Mouse (Mus musculus) MEL (cell line): Measurements from ENCODE around the gene Pef1. TPM values are rescaled to one million over a fixed set of nuclear protein-coding genes. Genes with fewer than 3 reads are reported as not detected.

ENCODE experiments used
- DNase-seq: peaks from one replicate; pipeline ENCODE4 v3.0.0; 2011; ENCODE audit warnings: low read depth, low spot score
- H3K27ac ChIP-seq: 2 replicates; pipeline ENCODE4 v1.5.1; 2012; ENCODE audit warnings: low read depth, mild to moderate bottlenecking, control low read depth, low read length, moderate library complexity; ENCODE audit not compliant: control insufficient read depth
- H3K27me3 ChIP-seq, 2 experiments: fragments of 150-350 bp in 1 of 2; sonication (generic) in 1 of 2; 2 replicates each; pipeline ENCODE4 v1.6.1; 2012; ENCODE audit warnings: low read length in 2 of 2, mild to moderate bottlenecking in 2 of 2, improper control_type of control experiment in 1 of 2, moderate library complexity in 1 of 2; ENCODE audit not compliant: insufficient read depth in 2 of 2, control insufficient read depth in 1 of 2
- H3K36me3 ChIP-seq, 2 experiments: 2 replicates each; pipeline ENCODE4 v1.6.1; 2012 to 2014; ENCODE audit warnings: low read length in 2 of 2, improper control_type of control experiment in 1 of 2, inconsistent platforms in 1 of 2, mild to moderate bottlenecking in 1 of 2; ENCODE audit not compliant: insufficient read depth in 2 of 2, control insufficient read depth in 1 of 2
- H3K4me1 ChIP-seq, 2 experiments: fragments of 150-350 bp in 1 of 2; sonication (generic) in 1 of 2; 2 replicates each; pipeline ENCODE4 v1.6.1; 2012; ENCODE audit warnings: low read length in 2 of 2, improper control_type of control experiment in 1 of 2, mild to moderate bottlenecking in 1 of 2; ENCODE audit not compliant: insufficient read depth in 2 of 2, control insufficient read depth in 1 of 2
- H3K4me3 ChIP-seq, 2 experiments: fragments of 150-350 bp in 1 of 2; sonication (generic) in 1 of 2; 2 replicates each; pipeline ENCODE4 v1.5.1; 2012; ENCODE audit warnings: low read depth in 2 of 2, low read length in 2 of 2, mild to moderate bottlenecking in 2 of 2, moderate library complexity in 2 of 2, control low read depth in 1 of 2, improper control_type of control experiment in 1 of 2; ENCODE audit not compliant: control insufficient read depth in 1 of 2, insufficient read depth in 1 of 2
- H3K79me2 ChIP-seq: 2 replicates; pipeline ENCODE4 v1.6.1; 2012; ENCODE audit warnings: mild to moderate bottlenecking, low read length, moderate library complexity; ENCODE audit not compliant: control insufficient read depth, poor library complexity, insufficient read depth
- H3K9ac ChIP-seq: 2 replicates; pipeline ENCODE4 v1.6.1; 2012; ENCODE audit warnings: low read depth, mild to moderate bottlenecking, control low read depth, low read length, moderate library complexity; ENCODE audit not compliant: control insufficient read depth, poor library complexity, severe bottlenecking
- H3K9me3 ChIP-seq: fragments of 150-350 bp; sonication (generic); replicated peaks from 2 replicates; pipeline ENCODE4 v1.6.1; 2012; ENCODE audit warnings: mild to moderate bottlenecking, low read length, improper control_type of control experiment, moderate library complexity; ENCODE audit not compliant: insufficient read depth
- CHD1 ChIP-seq: IDR thresholded peaks from 2 replicates; pipeline ENCODE4 v1.6.1; 2012; ENCODE audit warnings: low read depth, mild to moderate bottlenecking, inconsistent platforms, low read length, improper control_type of control experiment
- CHD2 ChIP-seq: IDR thresholded peaks from 2 replicates; pipeline ENCODE4 v1.6.1; 2011; ENCODE audit warnings: low read length, improper control_type of control experiment
- CTCF ChIP-seq, 3 experiments: IDR thresholded peaks in 2 of 3; conservative IDR thresholded peaks in 1 of 3; 2 replicates each; pipeline ENCODE4 v1.5.1; 2011 to 2012; ENCODE audit warnings: low read length in 3 of 3, low read depth in 2 of 3, mild to moderate bottlenecking in 2 of 3, improper control_type of control experiment in 1 of 3, inconsistent platforms in 1 of 3, mixed read lengths in 1 of 3, moderate library complexity in 1 of 3; ENCODE audit not compliant: control insufficient read depth in 1 of 3, insufficient read depth in 1 of 3, poor library complexity in 1 of 3, severe bottlenecking in 1 of 3
- ELF1 ChIP-seq: IDR thresholded peaks from 2 replicates; pipeline ENCODE4 v1.6.1; 2014; ENCODE audit warnings: low read depth, mild to moderate bottlenecking, inconsistent platforms, low read length, improper control_type of control experiment, moderate library complexity
- JUND ChIP-seq: IDR thresholded peaks from 2 replicates; pipeline ENCODE4 v1.6.1; 2011; ENCODE audit warnings: low read depth, mild to moderate bottlenecking, improper control_type of control experiment, low read length
- KAT2A ChIP-seq: conservative IDR thresholded peaks from 2 replicates; pipeline ENCODE4 v1.6.1; 2012; ENCODE audit warnings: low read depth, low read length, improper control_type of control experiment, inconsistent platforms
- MAX ChIP-seq: IDR thresholded peaks from 2 replicates; pipeline ENCODE4 v1.6.1; 2011; ENCODE audit warnings: low read length, improper control_type of control experiment
- MAZ ChIP-seq: IDR thresholded peaks from 2 replicates; pipeline ENCODE4 v1.6.1; 2012; ENCODE audit warnings: low read depth, mild to moderate bottlenecking, inconsistent platforms, low read length, improper control_type of control experiment
- MEF2A ChIP-seq: IDR thresholded peaks from 2 replicates; pipeline ENCODE4 v1.6.1; 2014; ENCODE audit warnings: low read depth, mild to moderate bottlenecking, inconsistent platforms, low read length, improper control_type of control experiment; ENCODE audit not compliant: poor library complexity, insufficient replicate concordance, severe bottlenecking; ENCODE audit errors: extremely low read depth
- MXI1 ChIP-seq: IDR thresholded peaks from 2 replicates; pipeline ENCODE4 v1.6.1; 2011; ENCODE audit warnings: mild to moderate bottlenecking, low read depth, low read length, improper control_type of control experiment
- MYB ChIP-seq: IDR thresholded peaks from 2 replicates; pipeline ENCODE4 v1.6.1; 2011; ENCODE audit warnings: mild to moderate bottlenecking, low read depth, low read length, improper control_type of control experiment
- MYC ChIP-seq: IDR thresholded peaks from 2 replicates; pipeline ENCODE4 v1.6.1; 2011; ENCODE audit warnings: low read depth, mild to moderate bottlenecking, low read length, improper control_type of control experiment, moderate library complexity
- NELFE ChIP-seq: IDR thresholded peaks from 2 replicates; pipeline ENCODE4 v1.6.1; 2011; ENCODE audit warnings: low read depth, low read length, improper control_type of control experiment
- POLR2A ChIP-seq, 2 experiments: IDR thresholded peaks; 2 replicates each; pipeline ENCODE4 v1.6.1; 2011 to 2012; ENCODE audit warnings: low read length in 2 of 2, mild to moderate bottlenecking in 2 of 2, control low read depth in 1 of 2, improper control_type of control experiment in 1 of 2, low read depth in 1 of 2, moderate library complexity in 1 of 2; ENCODE audit not compliant: control insufficient read depth in 1 of 2, insufficient read depth in 1 of 2, poor library complexity in 1 of 2
- POLR2AphosphoS2 ChIP-seq: IDR thresholded peaks from 2 replicates; pipeline ENCODE4 v1.6.1; 2011; ENCODE audit warnings: low read length, improper control_type of control experiment
- RAD21 ChIP-seq: IDR thresholded peaks from 2 replicates; pipeline ENCODE4 v1.6.1; 2011; ENCODE audit warnings: mild to moderate bottlenecking, low read depth, low read length, improper control_type of control experiment
- RCOR1 ChIP-seq: IDR thresholded peaks from 2 replicates; pipeline ENCODE4 v1.6.1; 2012; ENCODE audit warnings: low read depth, mild to moderate bottlenecking, inconsistent platforms, low read length, improper control_type of control experiment
- TAL1 ChIP-seq: IDR thresholded peaks from 2 replicates; pipeline ENCODE4 v1.6.1; 2012; ENCODE audit warnings: mild to moderate bottlenecking, inconsistent platforms, low read length, moderate library complexity, mixed read lengths
- TBP ChIP-seq: IDR thresholded peaks from 2 replicates; pipeline ENCODE4 v1.8.0; 2011; ENCODE audit warnings: low read depth, low read length, improper control_type of control experiment
- ZC3H11A ChIP-seq: IDR thresholded peaks from 2 replicates; pipeline ENCODE4 v1.6.1; 2012; ENCODE audit warnings: low read depth, mild to moderate bottlenecking, inconsistent platforms, low read length, improper control_type of control experiment
- ZKSCAN1 ChIP-seq: IDR thresholded peaks from 2 replicates; pipeline ENCODE4 v1.6.1; 2012; ENCODE audit warnings: low read depth, mild to moderate bottlenecking, inconsistent platforms, low read length, improper control_type of control experiment, moderate library complexity
- ZNF384 ChIP-seq: IDR thresholded peaks from 2 replicates; pipeline ENCODE4 v1.6.1; 2012; ENCODE audit warnings: low read depth, mild to moderate bottlenecking, inconsistent platforms, low read length, improper control_type of control experiment
- polyA plus RNA-seq, 2 experiments: library from polyadenylated mRNA; stranded (reverse) in 1 of 2; unstranded in 1 of 2; fragments of >175 nt in 1 of 2; fragments of >200 nt in 1 of 2; gene quantifications; 2 replicates each; pipeline versions ENCODE4 v1.2.1 to v1.2.4; 2012; ENCODE audit warnings: low replicate concordance in 2 of 2, low read depth in 1 of 2; ENCODE audit not compliant: insufficient read length in 2 of 2, insufficient read depth in 1 of 2, missing spikeins in 1 of 2
- total RNA-seq: library from RNA; depleted of rRNA; stranded (reverse); fragments of 300-350 nt; gene quantifications from 2 replicates; pipeline ENCODE4 v1.2.3, GENCODE M21; 2012

The Pef1 gene
- total and polyA plus RNA-seq, 3 experiments: 27.3 to 49.8 TPM; not detected in 1

- TF ChIP-seq CHD2 (no peak), MYB (no peak), POLR2AphosphoS2 (no peak), RAD21 (no peak), TAL1 (no peak), ZNF384 (no peak), POLR2A (IDR thresholded peaks at IDR 0.05; ENCODE audit: control insufficient read depth in 1 of 2, insufficient read depth in 1 of 2, low read depth in 1 of 2, low read length in 2 of 2, poor library complexity in 1 of 2) (no peak), ELF1 (no peak), MEF2A (no peak), JUND (no peak), TBP (no peak), MAZ (no peak), KAT2A (no peak), MXI1 (no peak)
- no peak overlapping the region for H3K9ac ChIP-seq
- H3K4me1 ChIP-seq: no peaks in the 10 kb centered on the region
- no peak overlapping the region for H3K27ac ChIP-seq
- peaks cover 0 to 10% of the 10 kb centered on the region in 2 experiments; a peak in 3 of 4 replicates for H3K27me3 ChIP-seq
- no peaks in the 10 kb centered on the region for H3K9me3 ChIP-seq
- H3K79me2 ChIP-seq: no peaks in the 10 kb centered on the region
- no peak for DNase-seq
- no peak overlapping the region for H3K4me3 ChIP-seq
- no peaks in the 10 kb centered on the region for H3K36me3 ChIP-seq
Observed at GRCm38 (mm10) chr4:130054727-130055126, 47.6 kb upstream of the Pef1 start.

DNA sequence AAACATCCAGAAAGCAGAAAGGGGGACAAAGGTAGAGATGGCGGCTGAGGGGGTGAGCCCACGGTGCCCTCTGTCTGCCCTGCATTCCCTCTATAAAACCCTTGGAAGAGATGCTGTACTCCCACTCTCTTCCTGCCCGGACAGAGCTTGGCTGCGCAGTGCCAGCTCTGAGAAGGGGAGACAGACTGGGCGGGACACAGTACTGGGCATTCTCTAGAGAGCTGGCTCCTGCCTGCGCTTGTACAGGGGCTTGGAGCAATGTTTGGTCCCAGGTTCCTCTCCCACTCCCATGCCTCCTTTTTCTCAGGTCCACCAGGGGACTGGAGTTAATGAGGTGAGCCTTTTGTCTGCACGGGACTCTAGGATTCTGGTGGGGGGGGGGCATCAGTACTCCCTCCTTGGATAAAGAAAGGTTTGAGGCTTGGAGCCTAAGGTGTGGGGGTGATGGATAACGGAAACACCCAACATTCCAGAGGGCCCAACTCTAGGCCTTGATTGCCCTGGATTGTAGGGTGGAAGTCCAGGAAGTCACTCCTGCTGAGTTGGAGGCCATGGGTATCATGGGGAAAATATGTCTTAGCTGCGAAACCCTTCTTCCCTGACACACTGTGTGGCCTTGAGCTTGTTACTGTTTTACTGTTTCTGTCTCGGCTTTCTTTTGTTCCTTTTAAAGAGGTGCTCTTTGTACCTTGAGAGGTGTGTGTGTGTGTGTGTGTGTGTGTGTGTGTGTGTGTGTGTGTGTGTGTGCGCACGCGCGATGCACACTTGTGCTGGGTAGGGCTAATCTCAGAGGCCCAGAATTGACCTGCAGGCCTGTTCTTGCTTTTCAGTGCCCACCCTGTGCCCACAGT is 47.0 kb upstream of the Pef1 start:
- Histone ChIP-seq H3K27me3 (peaks cover 0 to 13% of the 10 kb centered on the region in 2 experiments; a peak in 3 of 4 replicates), H3K9ac (no peak overlapping the region), H3K4me1 (no peaks in the 10 kb centered on the region), H3K36me3 (no peaks in the 10 kb centered on the region), H3K4me3 (no peak overlapping the region), H3K27ac (no peak overlapping the region), H3K79me2 (no peaks in the 10 kb centered on the region), H3K9me3 (no peaks in the 10 kb centered on the region)
- no peak for DNase-seq
- TF ChIP-seq NELFE: no peak
- TF ChIP-seq KAT2A: no peak

GRCm38 (mm10) chr4:130056011-130056322 is 46.4 kb upstream of the Pef1 start:
- Histone ChIP-seq H3K9ac (no peak overlapping the region), H3K4me1 (no peaks in the 10 kb centered on the region), H3K79me2 (no peaks in the 10 kb centered on the region), H3K27ac (no peak overlapping the region), H3K9me3 (no peaks in the 10 kb centered on the region)
- no peak for DNase-seq
- no peak for TF ChIP-seq ZKSCAN1
- TF ChIP-seq RCOR1: no peak
- TF ChIP-seq CHD2: no peak
- TF ChIP-seq MAX: no peak
- TF ChIP-seq POLR2AphosphoS2: no peak
- no peak for TF ChIP-seq CHD1
- TF ChIP-seq MYC: no peak
- no peak for TF ChIP-seq MYB
- TF ChIP-seq TBP: no peak
- no peak for TF ChIP-seq MEF2A
- TF ChIP-seq ZNF384: no peak
- TF ChIP-seq CTCF (IDR thresholded peaks at IDR 0.05 in 2 of 3, conservative IDR thresholded peaks at IDR 0.05 in 1 of 3; ENCODE audit: control insufficient read depth in 1 of 3, insufficient read depth in 1 of 3, low read depth in 2 of 3, low read length in 3 of 3, poor library complexity in 1 of 3, severe bottlenecking in 1 of 3): no peak
- no peak for TF ChIP-seq ELF1
- TF ChIP-seq ZC3H11A: no peak
- TF ChIP-seq, all 39 proteins: peak for 0
- Histone ChIP-seq H3K4me3 (no peak overlapping the region), H3K27me3 (peaks cover 0 to 13% of the 10 kb centered on the region in 2 experiments), H3K36me3 (no peaks in the 10 kb centered on the region)
